Mouse (Mus musculus) liver, postnatal 0 days (tissue): ENCODE results near the gene Pde6b.

Experiments used
- CTCF ChIP-seq: sonication (generic); IDR thresholded peaks from 2 replicates; pipeline ENCODE4 v1.5.1; 2016; ENCODE audit warnings: antibody characterized with exemption, low read depth
- EP300 ChIP-seq: IDR thresholded peaks from 2 replicates; pipeline ENCODE4 v1.6.1; 2016; ENCODE audit warnings: antibody characterized with exemption, low read depth, mild to moderate bottlenecking

DNA sequence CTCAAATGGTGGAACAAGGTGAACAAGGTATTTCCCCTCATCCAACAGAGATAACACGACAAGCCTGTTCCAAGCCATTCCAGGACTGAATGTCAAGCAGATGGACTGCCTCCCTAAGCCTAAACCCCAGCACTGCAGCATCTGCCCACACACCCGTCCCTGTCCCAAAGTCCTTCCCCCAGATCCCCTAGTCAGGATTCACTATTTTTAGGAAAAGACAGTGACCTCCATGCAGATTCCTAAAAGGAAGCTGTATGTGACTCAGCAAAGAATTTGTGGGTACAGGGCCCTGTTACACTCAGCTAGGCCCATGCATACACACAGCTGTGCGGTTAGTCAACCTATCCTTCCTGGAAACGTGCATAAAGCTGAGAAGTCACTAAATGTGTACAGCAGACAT is 1.7 kb upstream of the Pde6b start:
- TF ChIP-seq CTCF = no peak
- TF ChIP-seq EP300 = no peak
